ENCODE assay signal across 29 mouse cellular contexts in genomic region chr11:70418199-70418598, GRCm38 (mm10). TPM values are rescaled to one million over a fixed set of nuclear protein-coding genes. Genes with fewer than 3 reads are reported as not detected.
DNase-seq lines count a peak whose midpoint lies in the region; ATAC-seq and TF ChIP-seq lines count a peak whose summit lies in the region.
"Had no signal": no experiment of that assay in that cellular context is flagged by ENCODE, and none has a peak within 500 bp of the region (broad histone marks: within the 10 kb centered on the region; RNA-seq: fewer than 3 reads in every experiment).

No protein-coding gene starts in this region.

- H3K36me3 ChIP-seq in liver, embryonic 14.5 days (replicated peaks; ENCODE audit: control insufficient read depth, insufficient read depth, low read depth) = no peaks in the 10 kb centered on the region
- no peaks in the 10 kb centered on the region for H3K36me3 ChIP-seq in CH12.LX (replicated peaks in 1 of 2; ENCODE audit: control insufficient read depth in 1 of 2, insufficient read depth in 1 of 2, low read length in 1 of 2)
- no peaks in the 10 kb centered on the region for H3K36me3 ChIP-seq in intestine, embryonic 16.5 days (ENCODE audit: control insufficient read depth, insufficient read depth, low read length)
- H3K36me3 ChIP-seq: embryonic facial prominence, embryonic 10.5 days; embryonic facial prominence, embryonic 13.5 days; forebrain, embryonic 12.5 days; forebrain, embryonic 15.5 days; G1E; heart, embryonic 12.5 days; heart, embryonic 15.5 days; hindbrain, embryonic 12.5 days; hindbrain, embryonic 15.5 days had no signal

- no peak for DNase-seq in liver, embryonic 14.5 days (ENCODE audit: low read depth in 3 of 3, low spot score in 3 of 3)
- DNase-seq in liver (no peak), CH12.LX (ENCODE audit: extremely low read depth) (no peak)
- no peak for DNase-seq in adrenal gland, adult 18-20 months (ENCODE audit: low spot score in 2 of 2)
- DNase-seq: adrenal gland, adult 2 months; adrenal gland, postnatal 14 days; cerebellum, adult 11-12 months; cerebellum, adult 8-10 months; cerebellum, postnatal 10 days; cerebellum, postnatal 36 days; embryo, embryonic 11 days; gastrocnemius, postnatal 25 days; heart, adult 18-20 months; heart, postnatal 10 days; heart, postnatal 4 days had no signal

- no peak overlapping the region for H3K27ac ChIP-seq in liver, embryonic 14.5 days
- H3K27ac ChIP-seq in CH12.LX (ENCODE audit: insufficient read depth, low read depth) = no peak overlapping the region
- H3K27ac ChIP-seq in intestine, embryonic 16.5 days (ENCODE audit: low read length) = no peak overlapping the region
- H3K27ac ChIP-seq: embryonic facial prominence, embryonic 10.5 days; embryonic facial prominence, embryonic 13.5 days; forebrain, embryonic 12.5 days; forebrain, embryonic 15.5 days; heart, embryonic 15.5 days; hindbrain, embryonic 12.5 days; hindbrain, embryonic 15.5 days had no signal

- no peaks in the 10 kb centered on the region for H3K79me2 ChIP-seq in CH12.LX (replicated peaks; ENCODE audit: control insufficient read depth, extremely low read depth, insufficient read depth, poor library complexity, severe bottlenecking)

- H3K27me3 ChIP-seq in liver, embryonic 14.5 days (ENCODE audit: control insufficient read depth, insufficient read depth, low read length) = no peaks in the 10 kb centered on the region
- no peaks in the 10 kb centered on the region for H3K27me3 ChIP-seq in CH12.LX (replicated peaks)
- no peaks in the 10 kb centered on the region for H3K27me3 ChIP-seq in intestine, embryonic 16.5 days (replicated peaks; ENCODE audit: control insufficient read depth, insufficient read depth, low read length)
- H3K27me3 ChIP-seq: embryonic facial prominence, embryonic 13.5 days; forebrain, embryonic 12.5 days; forebrain, embryonic 15.5 days; heart, embryonic 12.5 days; hindbrain, embryonic 12.5 days; hindbrain, embryonic 15.5 days had no signal

- H3K4me2 ChIP-seq in liver, embryonic 14.5 days (ENCODE audit: low read depth) = no peak overlapping the region
- H3K4me2 ChIP-seq in CH12.LX (ENCODE audit: insufficient read depth, low read depth, poor library complexity, severe bottlenecking) = no peak overlapping the region
- no peak overlapping the region for H3K4me2 ChIP-seq in intestine, embryonic 16.5 days (ENCODE audit: low read depth, low read length)
- H3K4me2 ChIP-seq: embryonic facial prominence, embryonic 13.5 days; forebrain, embryonic 12.5 days; forebrain, embryonic 15.5 days; heart, embryonic 12.5 days; heart, embryonic 15.5 days; hindbrain, embryonic 12.5 days; hindbrain, embryonic 15.5 days had no signal

- dilution Hi-C loops in CH12.LX (cut with MboI; ENCODE audit: extremely low pct_ligation_motif_present, extremely low pct_unique_long_range_greater_than_20kb, low sequenced_read_pairs) = no loop called here

- TF ChIP-seq CTCF in liver, embryonic 14.5 days (IDR thresholded peaks at IDR 0.05; ENCODE audit: low read depth) = peak; percentile 18; the same call in 1 of the 2 replicates
- no peak for TF ChIP-seq CTCF in CH12.LX (conservative IDR thresholded peaks at IDR 0.05 in 1 of 2, IDR thresholded peaks at IDR 0.05 in 1 of 2; ENCODE audit: low read depth in 2 of 2, low read length in 2 of 2)

- no peaks in the 10 kb centered on the region for H3K9me3 ChIP-seq in liver, embryonic 14.5 days (ENCODE audit: control insufficient read depth, low read length)
- no peaks in the 10 kb centered on the region for H3K9me3 ChIP-seq in CH12.LX (replicated peaks; ENCODE audit: low read length)
- H3K9me3 ChIP-seq in intestine, embryonic 16.5 days (ENCODE audit: control insufficient read depth, low read length) = no peaks in the 10 kb centered on the region
- H3K9me3 ChIP-seq: embryonic facial prominence, embryonic 10.5 days; embryonic facial prominence, embryonic 13.5 days; forebrain, embryonic 12.5 days; forebrain, embryonic 15.5 days; G1E; heart, embryonic 12.5 days; heart, embryonic 15.5 days; hindbrain, embryonic 12.5 days; hindbrain, embryonic 15.5 days had no signal

- TF ChIP-seq POLR2A in CH12.LX (IDR thresholded peaks at IDR 0.05; ENCODE audit: low read depth, low read length) = no peak

- H3K9ac ChIP-seq in liver, embryonic 14.5 days (replicated peaks) = no peak overlapping the region
- no peak overlapping the region for H3K9ac ChIP-seq in CH12.LX (ENCODE audit: insufficient read depth, low read depth)
- H3K9ac ChIP-seq in intestine, embryonic 16.5 days (ENCODE audit: low read depth, low read length) = no peak overlapping the region
- H3K9ac ChIP-seq: embryonic facial prominence, embryonic 13.5 days; forebrain, embryonic 12.5 days; forebrain, embryonic 15.5 days; heart, embryonic 12.5 days; heart, embryonic 15.5 days; hindbrain, embryonic 12.5 days; hindbrain, embryonic 15.5 days had no signal

- no peak overlapping the region for H3K4me3 ChIP-seq in liver, embryonic 14.5 days (ENCODE audit: insufficient read depth in 1 of 2, low read depth in 2 of 2, low read length in 2 of 2)
- H3K4me3 ChIP-seq in CH12.LX (replicated peaks in 1 of 3; ENCODE audit: low read depth in 2 of 3, low read length in 2 of 3, poor library complexity in 1 of 3) = no peak overlapping the region
- H3K4me3 ChIP-seq in intestine, embryonic 16.5 days (ENCODE audit: low read length) = no peak overlapping the region
- H3K4me3 ChIP-seq: embryonic facial prominence, embryonic 10.5 days; embryonic facial prominence, embryonic 13.5 days; erythroblast, embryonic 14.5 days; forebrain, embryonic 12.5 days; forebrain, embryonic 15.5 days; heart, embryonic 12.5 days; heart, embryonic 15.5 days; hindbrain, embryonic 12.5 days; hindbrain, embryonic 15.5 days had no signal

- in situ Hi-C loops in CH12.LX (cut with MboI; ENCODE audit: low pct_ligation_motif_present, low pct_unique_long_range_greater_than_20kb, low sequenced_read_pairs) = loop anchor here (10.0 kb wide), 1 partner anchor 337 kb away; no protein-coding TSS in a partner anchor

- H3K4me1 ChIP-seq in liver, embryonic 14.5 days (replicated peaks; ENCODE audit: control insufficient read depth in 2 of 2, insufficient read depth in 2 of 2, low read length in 1 of 2) = no peaks in the 10 kb centered on the region
- H3K4me1 ChIP-seq in CH12.LX (ENCODE audit: control insufficient read depth in 1 of 2, insufficient read depth in 2 of 2) = peaks cover 0 to 11% of the 10 kb centered on the region in 2 experiments; a peak in 2 of 4 replicates
- no peaks in the 10 kb centered on the region for H3K4me1 ChIP-seq in intestine, embryonic 16.5 days (ENCODE audit: control insufficient read depth, insufficient read depth, low read length)
- H3K4me1 ChIP-seq: embryonic facial prominence, embryonic 10.5 days; embryonic facial prominence, embryonic 13.5 days; forebrain, embryonic 12.5 days; forebrain, embryonic 15.5 days; heart, embryonic 12.5 days; heart, embryonic 15.5 days; hindbrain, embryonic 12.5 days; hindbrain, embryonic 15.5 days had no signal

- 40% methylated on average over 4 of the region's 4 CpGs for WGBS in liver, embryonic 14.5 days (ENCODE audit: insufficient replicate concordance)
- 62% methylated on average over 4 of the region's 4 CpGs for WGBS in intestine, embryonic 16.5 days

- ATAC-seq in liver, embryonic 14.5 days (ENCODE audit: insufficient read depth) = no peak
- ATAC-seq in megakaryocyte, adult 5-6 weeks (ENCODE audit: poor library complexity, severe bottlenecking) = peak; percentile 97
- no peak for ATAC-seq in intestine, embryonic 16.5 days
- ATAC-seq: CD4-positive, CD25-positive, alpha-beta regulatory T cell, adult 4 months; forebrain, embryonic 15.5 days; Patski had no signal

- TF ChIP-seq RAD21 in CH12.LX (IDR thresholded peaks at IDR 0.05; ENCODE audit: low read depth, low read length) = no peak

- TF ChIP-seq EP300 in liver, embryonic 14.5 days (IDR thresholded peaks at IDR 0.05; ENCODE audit: low read depth) = no peak
- TF ChIP-seq EP300 in CH12.LX (IDR thresholded peaks at IDR 0.05; ENCODE audit: low read length) = no peak

RNA-seq across cellular contexts. Expression of gene Pelp1, which starts 8.4 kb away (rescaled TPM):
- polyA plus RNA-seq in liver, embryonic 14.5 days (2012; rRNA removed) = 9.6 and 9.8 TPM in 2 replicates
- 12.1 and 13.8 TPM in 2 replicates for polyA plus RNA-seq in liver, embryonic 14.5 days (2014; fragmentation: Nextera tagmentation; extraction: Ambion mirVana)
- total RNA-seq in CH12.LX (2012; rRNA removed) = 33.0 and 37.5 TPM in 2 replicates
- 12.9 and 13.2 TPM in 2 replicates for total RNA-seq in CH12.LX (2014; rRNA removed)
- polyA plus RNA-seq in CH12.LX (2012; ENCODE audit: insufficient read length, low read depth) = 101 and 113 TPM in 2 replicates
- total RNA-seq in megakaryocyte, adult 5-6 weeks (2015) = 12.1 and 13.2 TPM in 2 replicates
- 5.8 and 7.4 TPM in 2 replicates for total RNA-seq in megakaryocyte, adult 5-6 weeks (2017)
- polyA plus RNA-seq in intestine, embryonic 16.5 days (2015; fragmentation: Nextera tagmentation; extraction: Ambion mirVana) = 29.1 and 31.5 TPM in 2 replicates
- 10 to 100 TPM; 17.3 to 21.3 TPM for total RNA-seq in adrenal gland, adult 18-20 months (2021)

RNA-seq across cellular contexts. Expression of gene Arrb2, which starts 14.2 kb away (rescaled TPM):
- 17.8 and 19.4 TPM in 2 replicates for polyA plus RNA-seq in liver, embryonic 14.5 days (2012; rRNA removed)
- 9.8 and 11.0 TPM in 2 replicates for polyA plus RNA-seq in liver, embryonic 14.5 days (2014; fragmentation: Nextera tagmentation; extraction: Ambion mirVana)
- total RNA-seq in CH12.LX (2012; rRNA removed) = 45.9 and 60.2 TPM in 2 replicates
- total RNA-seq in CH12.LX (2014; rRNA removed) = 42.1 and 46.0 TPM in 2 replicates
- polyA plus RNA-seq in CH12.LX (2012; ENCODE audit: insufficient read length, low read depth) = 89.7 and 101 TPM in 2 replicates
- total RNA-seq in megakaryocyte, adult 5-6 weeks (2015) = 140 and 157 TPM in 2 replicates
- 125 and 141 TPM in 2 replicates for total RNA-seq in megakaryocyte, adult 5-6 weeks (2017)
- polyA plus RNA-seq in intestine, embryonic 16.5 days (2015; fragmentation: Nextera tagmentation; extraction: Ambion mirVana) = 10.1 and 10.7 TPM in 2 replicates
- total RNA-seq in adrenal gland, adult 18-20 months (2021) = 10 to 100 TPM; 21.4 to 25.4 TPM

RNA-seq across cellular contexts. Expression of gene Med11, which starts 33.5 kb away (rescaled TPM):
- 11.9 and 12.8 TPM in 2 replicates for polyA plus RNA-seq in liver, embryonic 14.5 days (2012; rRNA removed)
- polyA plus RNA-seq in liver, embryonic 14.5 days (2014; fragmentation: Nextera tagmentation; extraction: Ambion mirVana) = 17.0 and 20.0 TPM in 2 replicates
- 52.2 and 59.7 TPM in 2 replicates for total RNA-seq in CH12.LX (2012; rRNA removed)
- total RNA-seq in CH12.LX (2014; rRNA removed) = 70.3 and 79.9 TPM in 2 replicates
- 74.3 and 91.6 TPM in 2 replicates for polyA plus RNA-seq in CH12.LX (2012; ENCODE audit: insufficient read length, low read depth)
- 42.2 and 64.0 TPM in 2 replicates for total RNA-seq in megakaryocyte, adult 5-6 weeks (2015)
- total RNA-seq in megakaryocyte, adult 5-6 weeks (2017) = 47.8 and 55.3 TPM in 2 replicates
- polyA plus RNA-seq in intestine, embryonic 16.5 days (2015; fragmentation: Nextera tagmentation; extraction: Ambion mirVana) = 38.4 and 41.7 TPM in 2 replicates
- 10 to 100 TPM; 17.0 to 18.0 TPM for total RNA-seq in adrenal gland, adult 18-20 months (2021)

RNA-seq across cellular contexts. Expression of gene Zmynd15, which starts 41.0 kb away (rescaled TPM):
- 0.28 and 0.31 TPM in 2 replicates for polyA plus RNA-seq in liver, embryonic 14.5 days (2012; rRNA removed)
- polyA plus RNA-seq in liver, embryonic 14.5 days (2014; fragmentation: Nextera tagmentation; extraction: Ambion mirVana) = 0.10 and 0.29 TPM in 2 replicates
- 0.08 TPM in 1 of 2 replicates, not detected in the other for total RNA-seq in CH12.LX (2012; rRNA removed)
- 0.05 TPM in 1 of 2 replicates, not detected in the other for total RNA-seq in CH12.LX (2014; rRNA removed)
- 0.20 and 0.74 TPM in 2 replicates for polyA plus RNA-seq in CH12.LX (2012; ENCODE audit: insufficient read length, low read depth)
- 0.13 TPM in 1 of 2 replicates, not detected in the other for total RNA-seq in megakaryocyte, adult 5-6 weeks (2015)
- total RNA-seq in megakaryocyte, adult 5-6 weeks (2017) = 0.04 TPM in 1 of 2 replicates, not detected in the other
- polyA plus RNA-seq in intestine, embryonic 16.5 days (2015; fragmentation: Nextera tagmentation; extraction: Ambion mirVana) = 1.1 and 1.2 TPM in 2 replicates
- 1 to 10 TPM; 2.8 to 2.9 TPM for total RNA-seq in adrenal gland, adult 18-20 months (2021)
- polyA plus RNA-seq: CD4-positive, CD25-positive, alpha-beta regulatory T cell, adult 4 months; erythroblast, embryonic 14.5 days; G1E had no signal

RNA-seq across cellular contexts. Expression of gene Cxcl16, which starts 41.6 kb away (rescaled TPM):
- polyA plus RNA-seq in liver, embryonic 14.5 days (2012; rRNA removed) = 0.94 and 1.1 TPM in 2 replicates
- 0.79 and 1.5 TPM in 2 replicates for polyA plus RNA-seq in liver, embryonic 14.5 days (2014; fragmentation: Nextera tagmentation; extraction: Ambion mirVana)
- total RNA-seq in CH12.LX (2012; rRNA removed) (0.04 and 0.08 TPM in 2 replicates), CH12.LX (2014; rRNA removed) (not detected in 2 replicates)
- polyA plus RNA-seq in CH12.LX (2012; ENCODE audit: insufficient read length, low read depth) = 0.56 and 0.59 TPM in 2 replicates
- total RNA-seq in megakaryocyte, adult 5-6 weeks (2015) = 0.84 and 1.9 TPM in 2 replicates
- 1.2 and 1.7 TPM in 2 replicates for total RNA-seq in megakaryocyte, adult 5-6 weeks (2017)
- 10.9 and 11.9 TPM in 2 replicates for polyA plus RNA-seq in intestine, embryonic 16.5 days (2015; fragmentation: Nextera tagmentation; extraction: Ambion mirVana)
- 10 to 100 TPM; 11.3 to 18.3 TPM for total RNA-seq in adrenal gland, adult 18-20 months (2021)
- total RNA-seq: G1E had no signal
- polyA plus RNA-seq: erythroblast, embryonic 14.5 days; G1E had no signal
